Mouse (Mus musculus) c-Kit-positive CD71-positive TER-119-positive erythroid progenitor cells, embryonic 14.5 days (primary cell): ENCODE data around the gene Nckap1l.
A peak's percentile ranks its signal among the peaks of the same experiment; 100 is the strongest.
"Not testable (repeated sequence)": the region's sequence is repeated elsewhere in the genome, so short reads cannot be mapped to it uniquely, and the experiment has no call there.

Source experiments
- DNase-seq: peaks from one replicate; pipeline ENCODE4 v3.0.0-alpha.2; 2013; ENCODE audit warnings: low spot score

The Nckap1l gene

GRCm38 (mm10) chr15:103453551-103454218 lies at the start of gene Nckap1l:
Nckap1l (plus strand) TSS chr15:103453794.
- peak; percentile 18 for DNase-seq

GRCm38 (mm10) chr15:103405586-103405985 lies 48.0 kb upstream of the Nckap1l start:
- DNase-seq = not testable (repeated sequence)

DNA sequence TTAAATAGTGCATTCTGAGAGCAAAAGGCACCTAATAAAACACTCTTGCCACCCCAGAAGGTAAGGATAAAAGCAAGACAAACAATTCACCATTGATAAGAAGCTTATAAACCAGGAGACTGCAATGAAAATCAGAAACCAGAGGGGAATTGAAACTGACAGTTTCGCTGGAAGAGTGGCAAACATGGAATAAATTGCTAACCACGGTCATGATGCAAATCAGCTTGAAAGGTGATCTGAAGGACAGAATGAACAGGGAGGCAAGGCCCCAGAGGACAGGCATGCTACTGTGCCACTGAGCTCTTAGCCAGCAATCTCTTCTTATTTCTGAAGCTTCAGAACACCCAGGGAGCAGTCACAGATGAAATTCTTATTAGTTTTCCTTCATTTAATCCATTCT lies 26.6 kb upstream of the Nckap1l start:
- no peak for DNase-seq

- no peak for DNase-seq
These were observed 23.4 kb upstream of the Nckap1l start, which contains the start of gene Gtsf1 for GRCm38 (mm10) chr15:103430241-103430640. Gtsf1 (minus strand) TSS chr15:103430470.

DNA sequence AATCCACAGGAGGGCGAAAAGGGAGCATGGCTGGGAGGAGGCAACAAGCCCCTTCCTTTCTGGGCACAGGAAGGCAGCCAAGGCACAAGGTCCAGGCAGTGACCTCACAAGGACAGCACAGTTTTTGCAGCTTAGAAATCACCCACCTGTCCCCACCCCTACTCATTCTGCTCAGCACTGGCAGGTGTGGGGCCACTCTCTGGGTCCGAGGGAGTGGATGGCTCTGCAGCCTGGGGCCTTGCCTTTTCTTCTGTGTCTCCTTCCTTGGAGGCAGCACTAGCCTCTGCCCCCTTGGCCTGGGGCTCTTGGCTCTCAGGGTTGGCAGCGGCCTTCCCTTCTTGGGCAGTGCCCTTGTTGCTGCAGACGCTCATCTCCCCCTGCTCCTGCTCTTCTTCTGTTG lies 7.6 kb upstream of the Nckap1l start:
- not testable (repeated sequence) for DNase-seq

DNA sequence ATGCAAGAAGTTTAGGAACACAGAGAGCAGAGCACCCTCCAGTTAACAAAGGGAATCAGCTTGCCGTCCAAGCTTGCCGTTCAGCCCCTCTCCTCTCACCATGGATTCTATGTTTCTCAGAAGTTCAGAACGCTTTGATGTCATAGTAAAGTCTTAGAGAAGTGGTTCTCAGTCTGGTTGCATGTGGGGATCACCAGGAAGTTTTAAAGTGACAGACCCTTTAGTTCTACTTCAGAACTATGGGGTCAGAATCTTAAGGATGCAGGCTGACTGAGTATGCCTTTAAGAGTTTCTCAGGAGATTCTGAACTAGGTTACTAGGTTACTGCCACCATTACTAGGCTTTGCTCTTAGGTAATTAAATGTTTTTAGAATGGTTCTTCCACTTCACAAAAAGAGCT lies 5.2 kb upstream of the Nckap1l start, which contains the start of gene Gtsf2:
Gene Gtsf2, minus strand, starts transcription at position 101 of the 400 bp plus-strand sequence.
- no peak for DNase-seq

- no peak for DNase-seq
These were observed 855 bp downstream of the Nckap1l start for GRCm38 (mm10) chr15:103454449-103454848.

GRCm38 (mm10) chr15:103462539-103463261 lies 9.1 kb downstream of the Nckap1l start:
- DNase-seq = no peak

DNA sequence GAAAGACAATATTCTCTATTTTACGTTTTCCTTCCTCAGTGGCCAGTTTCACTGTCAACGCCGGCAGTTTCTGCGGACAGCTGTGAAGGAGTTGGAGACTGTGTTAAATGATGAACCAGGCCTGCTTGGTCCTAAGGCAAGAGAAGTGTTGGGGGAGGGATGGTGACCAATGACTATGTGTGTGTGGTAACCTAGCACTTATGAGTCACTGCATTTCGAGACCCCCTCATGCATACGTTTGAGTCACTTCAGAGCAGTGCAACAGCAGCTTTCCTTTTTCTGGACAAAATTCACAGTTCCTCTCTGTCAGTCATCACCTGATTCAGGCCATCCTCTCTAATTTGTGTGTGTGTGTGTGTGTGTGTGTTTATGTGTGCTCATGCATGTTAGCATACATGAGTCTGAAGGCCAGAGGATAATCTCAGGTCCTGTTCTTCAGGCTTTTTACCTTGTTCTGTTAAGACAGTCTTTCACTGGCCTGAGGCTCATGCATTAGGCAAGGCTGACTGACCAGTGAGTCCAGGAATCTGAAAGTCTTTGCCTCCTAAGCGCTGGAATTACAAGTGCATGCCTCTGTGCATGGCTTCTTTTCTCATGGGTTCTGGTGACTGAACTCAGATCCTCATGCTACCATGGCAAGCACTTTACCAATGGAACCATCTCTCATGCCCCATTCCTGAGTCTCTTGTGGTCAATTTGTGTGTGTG lies 18.0 kb downstream of the Nckap1l start:
- DNase-seq = no peak

DNA sequence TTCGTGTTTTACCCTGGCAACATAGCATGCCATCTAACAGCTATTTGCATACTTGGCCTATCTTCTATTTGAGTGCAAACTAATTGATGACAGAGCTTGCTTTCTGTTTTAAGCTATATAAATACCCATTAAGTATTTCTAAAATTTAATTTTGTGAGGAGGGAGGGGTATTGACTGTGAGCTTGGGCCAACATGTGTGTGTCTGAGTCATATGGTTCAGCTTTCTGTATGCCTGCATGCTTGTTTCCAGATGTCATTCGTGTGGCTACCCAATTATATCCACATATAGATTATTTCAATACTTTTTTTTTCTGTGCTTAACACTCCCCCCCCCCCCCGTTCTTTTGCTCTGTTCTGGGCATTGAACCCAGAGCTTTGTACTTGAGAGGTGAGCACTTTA lies 18.7 kb downstream of the Nckap1l start:
- no peak for DNase-seq

DNA sequence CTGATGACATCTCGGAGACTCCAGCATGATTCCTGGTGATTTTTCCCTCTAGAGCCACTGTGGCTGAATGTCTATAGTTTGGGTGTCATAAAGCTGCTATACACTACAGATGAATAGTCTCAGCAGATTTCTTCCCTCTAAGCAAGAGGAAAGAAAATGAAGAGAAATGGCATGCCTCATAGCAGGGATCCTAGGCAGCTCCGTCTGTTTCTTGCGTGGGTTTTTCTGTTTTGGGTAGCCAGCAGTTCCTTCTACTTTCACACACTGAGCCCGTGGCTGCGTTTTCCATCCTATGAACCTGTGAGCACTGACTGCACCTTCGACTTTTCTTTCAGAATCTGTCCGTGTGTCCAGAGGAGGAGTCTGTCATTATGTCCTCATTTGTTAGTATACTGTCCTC lies 19.6 kb downstream of the Nckap1l start:
- no peak for DNase-seq

DNA sequence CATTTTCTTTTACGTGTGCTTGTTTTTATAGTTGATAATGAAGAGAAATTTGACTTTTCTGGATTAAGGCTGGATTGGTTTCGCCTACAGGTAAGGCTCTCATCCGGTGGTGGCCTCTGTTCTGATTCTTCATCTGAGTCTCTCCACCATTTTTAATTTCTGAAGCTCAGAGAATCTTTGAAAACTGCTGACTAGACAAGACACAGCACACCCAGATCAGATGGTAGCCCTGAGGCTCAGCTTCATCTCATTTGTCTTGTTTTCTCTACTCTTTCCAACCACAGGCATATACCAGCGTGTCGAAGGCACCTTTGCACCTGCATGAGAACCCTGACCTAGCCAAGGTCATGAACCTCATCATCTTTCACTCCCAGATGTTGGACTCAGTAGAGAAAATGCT lies 20.2 kb downstream of the Nckap1l start:
- DNase-seq = no peak

GRCm38 (mm10) chr15:103479080-103479606 lies 25.5 kb downstream of the Nckap1l start:
- DNase-seq = no peak

GRCm38 (mm10) chr15:103480129-103480528 lies 26.5 kb downstream of the Nckap1l start:
- DNase-seq = no peak

DNA sequence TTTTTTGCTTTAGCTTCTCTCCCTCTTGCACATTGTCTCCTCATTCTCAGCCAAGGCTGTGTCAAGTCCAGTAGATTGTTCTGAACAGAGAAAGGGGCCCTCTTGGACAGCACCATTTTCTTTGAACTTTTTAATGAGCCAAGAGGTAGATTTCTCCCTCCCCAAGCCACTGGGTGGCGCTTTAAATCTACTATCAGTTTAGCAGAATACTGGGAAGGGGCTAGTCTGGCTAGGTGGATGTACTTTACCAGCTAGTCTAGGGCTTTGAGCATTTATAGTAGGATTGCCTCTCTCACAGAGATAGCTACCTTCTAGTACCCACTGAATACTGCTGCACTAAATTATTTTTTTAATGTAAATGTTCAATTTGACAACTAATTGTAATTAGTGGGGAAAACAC lies 28.9 kb downstream of the Nckap1l start:
- DNase-seq = no peak

- DNase-seq = no peak
These were observed 30.9 kb downstream of the Nckap1l start for GRCm38 (mm10) chr15:103484490-103484889.

GRCm38 (mm10) chr15:103485106-103485505 lies 31.5 kb downstream of the Nckap1l start:
- no peak for DNase-seq

GRCm38 (mm10) chr15:103486658-103487057 lies 33.1 kb downstream of the Nckap1l start:
- no peak for DNase-seq

GRCm38 (mm10) chr15:103488336-103488735 lies 34.7 kb downstream of the Nckap1l start:
- DNase-seq = no peak

- no peak for DNase-seq
These were observed 42.9 kb downstream of the Nckap1l start for GRCm38 (mm10) chr15:103496204-103497140.

DNA sequence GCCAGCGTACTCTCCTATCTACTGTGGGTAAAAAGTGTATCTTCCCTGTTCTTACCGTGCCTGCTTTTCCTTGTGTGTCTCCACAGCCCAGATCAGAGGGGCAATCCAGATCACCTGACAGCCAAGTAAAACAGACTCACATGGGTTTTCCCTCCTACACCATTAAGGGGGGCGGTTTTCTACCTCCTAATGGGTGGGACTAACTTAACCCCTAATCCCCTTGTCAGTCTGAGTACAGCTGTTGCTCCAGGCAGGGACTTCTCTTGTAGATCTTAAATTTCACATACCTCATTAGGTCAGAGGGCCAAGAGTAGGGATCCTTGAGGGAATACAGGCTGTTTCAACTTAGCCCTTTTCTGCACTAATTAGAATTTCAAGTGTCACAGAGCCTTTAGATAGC lies 44.6 kb downstream of the Nckap1l start:
- no peak for DNase-seq
